Comparison of ENCODE assay signal across 11 mouse cellular contexts in genomic region chr16:35918721-35919543, GRCm38 (mm10). TPM values are rescaled to one million over a fixed set of nuclear protein-coding genes. Genes with fewer than 3 reads are reported as not detected.
DNase-seq lines count a peak whose midpoint lies in the region; TF ChIP-seq lines count a peak whose summit lies in the region.
"Had no signal": no experiment of that assay in that cellular context is flagged by ENCODE, and none has a peak within 500 bp of the region (broad histone marks: within the 10 kb centered on the region; RNA-seq: fewer than 3 reads in every experiment).

No protein-coding gene starts in this region.

- H3K36me3 ChIP-seq in kidney, adult 2 months (ENCODE audit: control insufficient read depth, insufficient read depth, low read length): no peaks in the 10 kb centered on the region
- H3K36me3 ChIP-seq: embryonic facial prominence, embryonic 12.5 days had no signal

- no peak overlapping the region for H3K4me3 ChIP-seq in kidney, adult 2 months (ENCODE audit: insufficient read depth, low read depth, low read length)
- H3K4me3 ChIP-seq: embryonic facial prominence, embryonic 12.5 days had no signal

- WGBS in kidney, adult 2 months: 53% methylated on average over 6 of the region's 6 CpGs

- TF ChIP-seq POLR2A in kidney, adult 2 months (IDR thresholded peaks at IDR 0.05; ENCODE audit: low read depth, low read length): no peak

- peaks cover 8% of the 10 kb centered on the region; the same call in 1 of the 2 replicates for H3K4me1 ChIP-seq in kidney, adult 2 months (ENCODE audit: control insufficient read depth, insufficient read depth, low read length)
- H3K4me1 ChIP-seq: embryonic facial prominence, embryonic 12.5 days had no signal

- TF ChIP-seq CTCF in kidney, adult 2 months (conservative IDR thresholded peaks at IDR 0.05; ENCODE audit: insufficient read depth, insufficient read length, low read depth, low read length): no peak

- peak; percentile 19 for DNase-seq in kidney, adult 2 months
- no peak for DNase-seq in kidney, postnatal 25 days
- peak; percentile 60 for DNase-seq in T-cell, adult 2 months (ENCODE audit: low spot score)
- DNase-seq in lung, postnatal 25 days (ENCODE audit: low spot score): peak; percentile 28
- peak; percentile 55 for DNase-seq in thymus, postnatal 0 days (ENCODE audit: low spot score)
- no peak for DNase-seq in right cerebral cortex, postnatal 4 days
- no peak for DNase-seq in adrenal gland, postnatal 25 days
- no peak for DNase-seq in urinary bladder, adult 2 months (ENCODE audit: low spot score)
- DNase-seq: adrenal gland, adult 2 months; kidney, adult 11 months had no signal

- H3K27ac ChIP-seq in kidney, adult 2 months (ENCODE audit: insufficient read depth, low read depth, low read length): no peak overlapping the region
- H3K27ac ChIP-seq: embryonic facial prominence, embryonic 12.5 days had no signal

- H3K27me3 ChIP-seq in kidney, adult 2 months (replicated peaks; ENCODE audit: control insufficient read depth, insufficient read depth, low read length): no peaks in the 10 kb centered on the region
- H3K27me3 ChIP-seq: embryonic facial prominence, embryonic 12.5 days had no signal

RNA-seq across cellular contexts. Expression of gene Parp9, which starts 19.3 kb away (rescaled TPM):
- 6.0 and 8.0 TPM in 2 replicates for polyA plus RNA-seq in kidney, adult 2 months (2012; rRNA removed)
- polyA plus RNA-seq in thymus, postnatal 0 days (2015; fragmentation: Nextera tagmentation; extraction: Ambion mirVana): 39.6 and 44.4 TPM in 2 replicates
- total RNA-seq in adrenal gland, postnatal 25 days (2021): 10.0 and 14.3 TPM in 2 replicates
- 20.3 and 25.3 TPM in 2 replicates for polyA plus RNA-seq in urinary bladder, adult 2 months (2012; rRNA removed)

RNA-seq across cellular contexts. Expression of gene Dtx3l, which starts 20.0 kb away (rescaled TPM):
- 4.2 and 5.4 TPM in 2 replicates for polyA plus RNA-seq in kidney, adult 2 months (2012; rRNA removed)
- polyA plus RNA-seq in thymus, postnatal 0 days (2015; fragmentation: Nextera tagmentation; extraction: Ambion mirVana): 24.9 and 26.4 TPM in 2 replicates
- total RNA-seq in adrenal gland, postnatal 25 days (2021): 6.9 and 10.8 TPM in 2 replicates
- 13.2 and 18.3 TPM in 2 replicates for polyA plus RNA-seq in urinary bladder, adult 2 months (2012; rRNA removed)

RNA-seq across cellular contexts. Expression of gene Parp14, which starts 47.6 kb away (rescaled TPM):
- 3.8 and 5.3 TPM in 2 replicates for polyA plus RNA-seq in kidney, adult 2 months (2012; rRNA removed)
- polyA plus RNA-seq in thymus, postnatal 0 days (2015; fragmentation: Nextera tagmentation; extraction: Ambion mirVana): 5.3 and 5.5 TPM in 2 replicates
- 12.9 and 18.6 TPM in 2 replicates for total RNA-seq in adrenal gland, postnatal 25 days (2021)
- polyA plus RNA-seq in urinary bladder, adult 2 months (2012; rRNA removed): 12.8 and 19.4 TPM in 2 replicates

RNA-seq across cellular contexts. Expression of gene Kpna1, which starts 59.6 kb away (rescaled TPM):
- 6.2 and 7.3 TPM in 2 replicates for polyA plus RNA-seq in kidney, adult 2 months (2012; rRNA removed)
- polyA plus RNA-seq in thymus, postnatal 0 days (2015; fragmentation: Nextera tagmentation; extraction: Ambion mirVana): 34.2 and 35.9 TPM in 2 replicates
- 62.0 and 69.0 TPM in 2 replicates for total RNA-seq in adrenal gland, postnatal 25 days (2021)
- polyA plus RNA-seq in urinary bladder, adult 2 months (2012; rRNA removed): 18.0 and 21.2 TPM in 2 replicates

Comparison
In these comparisons a context has a peak if more than half of its experiments do, and no peak if none do; other contexts are left out.
1. DNase-seq: peak in kidney, adult 2 months (single experiment), T-cell, adult 2 months (single experiment), lung, postnatal 25 days (single experiment) and thymus, postnatal 0 days (single experiment); none in kidney, postnatal 25 days (0 of 2), right cerebral cortex, postnatal 4 days (single experiment), adrenal gland, postnatal 25 days (single experiment) and urinary bladder, adult 2 months (single experiment).